Mouse (Mus musculus) CH12.LX (cell line): ENCODE data around the gene Igfbp3.

Experiments
- CTCF ChIP-seq, 2 experiments: IDR thresholded peaks in 1 of 2; conservative IDR thresholded peaks in 1 of 2; 2 replicates each; pipeline ENCODE4 v1.5.1; 2011 to 2012; ENCODE audit warnings: low read depth in 2 of 2, low read length in 2 of 2, improper control_type of control experiment in 1 of 2, inconsistent platforms in 1 of 2, mild to moderate bottlenecking in 1 of 2, moderate library complexity in 1 of 2
- NELFE ChIP-seq: IDR thresholded peaks from 2 replicates; pipeline ENCODE4 v1.6.1; 2011; ENCODE audit warnings: low read depth, low read length, improper control_type of control experiment

DNA sequence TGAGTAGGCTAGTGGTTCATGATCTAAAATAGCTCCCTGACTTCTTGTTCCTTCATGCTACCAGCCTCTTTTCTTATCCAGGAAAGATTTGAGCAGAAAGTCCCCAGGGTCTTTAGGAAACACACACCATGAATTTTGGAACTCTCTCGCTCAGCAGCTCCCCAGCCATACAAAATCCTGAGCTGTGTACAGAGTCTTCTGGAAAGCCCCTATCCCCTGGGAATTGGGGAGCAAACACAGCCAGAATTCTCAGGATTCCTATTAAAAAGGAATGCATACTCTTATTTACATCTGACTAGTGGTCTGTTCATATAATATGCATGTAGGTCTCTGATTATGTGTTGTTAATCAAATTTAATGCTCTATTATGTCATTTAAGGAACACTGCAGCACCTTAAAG, 20.7 kb upstream of the Igfbp3 start:
- TF ChIP-seq NELFE, result no peak
- no peak for TF ChIP-seq CTCF (conservative IDR thresholded peaks at IDR 0.05 in 1 of 2, IDR thresholded peaks at IDR 0.05 in 1 of 2; ENCODE audit: low read depth in 2 of 2, low read length in 2 of 2)
